Mouse (Mus musculus): ENCODE data around the gene Sla2. TPM values are rescaled to one million over a fixed set of nuclear protein-coding genes. Genes with fewer than 3 reads are reported as not detected.
"Not testable (repeated sequence)": the region's sequence is repeated elsewhere in the genome, so short reads cannot be mapped to it uniquely, and the experiment has no call there.

Gene Sla2
- polyA plus RNA-seq, 1 experiment from 2014 or later = 0.44 TPM

GRCm38 (mm10) chr2:156896384-156896914, 9.5 kb upstream of the Sla2 start:
- 82% methylated on average over 9 of the region's 9 CpGs for WGBS
- H3K27me3 ChIP-seq (ENCODE audit: control insufficient read depth, insufficient read depth, low read length) = no peaks in the 10 kb centered on the region
- H3K9me3 ChIP-seq (ENCODE audit: control insufficient read depth, low read length) = no peaks in the 10 kb centered on the region
- no peak overlapping the region for H3K4me3 ChIP-seq (ENCODE audit: low read depth, low read length)
- no peak overlapping the region for H3K9ac ChIP-seq (ENCODE audit: low read length)
- H3K4me2 ChIP-seq (ENCODE audit: low read depth) = no peak overlapping the region
- H3K27ac ChIP-seq (ENCODE audit: low read depth, low read length) = no peak overlapping the region
- H3K36me3 ChIP-seq (ENCODE audit: control insufficient read depth, insufficient read depth, low read length) = no peaks in the 10 kb centered on the region
- no peaks in the 10 kb centered on the region; the same call in 1 of the 2 replicates for H3K4me1 ChIP-seq (ENCODE audit: control insufficient read depth, insufficient read depth, low read length)
- ATAC-seq (ENCODE audit: insufficient read depth, low FRiP score, low TSS enrichment) (no peak), DNase-seq (ENCODE audit: low spot score) (no peak)

- no peaks in the 10 kb centered on the region for H3K27me3 ChIP-seq (ENCODE audit: control insufficient read depth, insufficient read depth, low read length)
- ATAC-seq (ENCODE audit: insufficient read depth, low FRiP score, low TSS enrichment) (no peak), DNase-seq (ENCODE audit: low spot score) (no peak)
- no peak overlapping the region for H3K4me3 ChIP-seq (ENCODE audit: low read depth, low read length)
- 86% methylated on average over 15 of the region's 15 CpGs for WGBS
- no peaks in the 10 kb centered on the region; the same call in 1 of the 2 replicates for H3K4me1 ChIP-seq (ENCODE audit: control insufficient read depth, insufficient read depth, low read length)
- no peaks in the 10 kb centered on the region for H3K36me3 ChIP-seq (ENCODE audit: control insufficient read depth, insufficient read depth, low read length)
- H3K9ac ChIP-seq (ENCODE audit: low read length) = no peak overlapping the region
- no peak overlapping the region for H3K4me2 ChIP-seq (ENCODE audit: low read depth)
- H3K27ac ChIP-seq (ENCODE audit: low read depth, low read length) = no peak overlapping the region
- no peaks in the 10 kb centered on the region for H3K9me3 ChIP-seq (ENCODE audit: control insufficient read depth, low read length)
Observed at GRCm38 (mm10) chr2:156894496-156895265, 7.7 kb upstream of the Sla2 start.

DNA sequence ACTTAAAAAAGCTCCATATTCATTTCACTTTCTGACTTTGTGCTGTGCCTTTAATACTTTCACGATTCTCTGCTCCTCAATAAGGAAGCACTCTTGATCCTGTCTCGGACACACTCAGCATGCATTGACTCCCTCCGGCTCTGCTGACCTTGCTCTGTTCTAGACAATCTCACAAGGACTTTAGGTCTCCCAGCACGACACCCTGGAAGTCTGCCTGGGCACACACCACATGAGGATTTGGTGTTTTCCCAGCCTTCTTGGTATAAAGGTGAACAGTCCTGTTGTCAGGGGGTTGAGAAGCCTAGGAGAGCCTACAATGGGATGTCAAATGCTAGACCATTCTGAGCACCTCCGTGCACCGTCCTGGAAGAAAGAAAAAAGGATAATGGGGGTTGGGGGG, 5.8 kb upstream of the Sla2 start:
- 83% methylated on average over 6 of the region's 6 CpGs for WGBS
- no peak overlapping the region for H3K4me2 ChIP-seq (ENCODE audit: low read depth)

DNA sequence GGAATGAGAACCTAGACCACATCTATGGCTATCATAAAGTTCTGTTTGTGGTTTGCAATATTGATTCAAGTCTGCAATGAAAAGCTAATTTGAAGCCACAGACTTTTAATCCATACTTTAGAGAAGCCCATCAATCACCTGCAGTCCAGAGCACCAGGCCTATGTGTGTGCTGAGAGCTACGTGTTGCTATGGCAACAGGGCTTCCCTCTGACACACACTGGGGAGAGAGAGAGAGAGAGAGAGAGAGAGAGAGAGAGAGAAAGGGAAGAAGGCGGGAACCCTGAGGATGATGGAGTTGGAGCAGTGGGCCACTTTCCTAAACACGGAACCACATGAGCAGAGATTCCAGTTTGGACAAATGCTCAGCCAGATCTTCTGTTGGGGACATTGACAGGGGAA, 5.2 kb upstream of the Sla2 start:
- H3K9me3 ChIP-seq (ENCODE audit: control insufficient read depth, low read length) = no peaks in the 10 kb centered on the region
- H3K9ac ChIP-seq (ENCODE audit: low read length) = no peak overlapping the region
- H3K4me1 ChIP-seq (ENCODE audit: control insufficient read depth, insufficient read depth, low read length) = no peaks in the 10 kb centered on the region; the same call in 1 of the 2 replicates
- no peaks in the 10 kb centered on the region for H3K27me3 ChIP-seq (ENCODE audit: control insufficient read depth, insufficient read depth, low read length)
- H3K4me2 ChIP-seq (ENCODE audit: low read depth) = no peak overlapping the region
- ATAC-seq (ENCODE audit: insufficient read depth, low FRiP score, low TSS enrichment) (no peak), DNase-seq (ENCODE audit: low spot score) (no peak)
- WGBS = 42% methylated on average over 3 of the region's 3 CpGs
- no peak overlapping the region for H3K27ac ChIP-seq (ENCODE audit: low read depth, low read length)
- no peak overlapping the region for H3K4me3 ChIP-seq (ENCODE audit: low read depth, low read length)
- no peaks in the 10 kb centered on the region for H3K36me3 ChIP-seq (ENCODE audit: control insufficient read depth, insufficient read depth, low read length)

More for the DNA sequence above, 5.8 kb upstream of the Sla2 start:
- ATAC-seq (ENCODE audit: insufficient read depth, low FRiP score, low TSS enrichment) (no peak), DNase-seq (ENCODE audit: low spot score) (no peak)
- Histone ChIP-seq H3K9ac (ENCODE audit: low read length) (no peak overlapping the region), H3K27me3 (ENCODE audit: control insufficient read depth, insufficient read depth, low read length) (no peaks in the 10 kb centered on the region), H3K4me3 (ENCODE audit: low read depth, low read length) (no peak overlapping the region), H3K27ac (ENCODE audit: low read depth, low read length) (no peak overlapping the region), H3K4me1 (ENCODE audit: control insufficient read depth, insufficient read depth, low read length) (no peaks in the 10 kb centered on the region; the same call in 1 of the 2 replicates), H3K9me3 (ENCODE audit: control insufficient read depth, low read length) (no peaks in the 10 kb centered on the region), H3K36me3 (ENCODE audit: control insufficient read depth, insufficient read depth, low read length) (no peaks in the 10 kb centered on the region)

DNA sequence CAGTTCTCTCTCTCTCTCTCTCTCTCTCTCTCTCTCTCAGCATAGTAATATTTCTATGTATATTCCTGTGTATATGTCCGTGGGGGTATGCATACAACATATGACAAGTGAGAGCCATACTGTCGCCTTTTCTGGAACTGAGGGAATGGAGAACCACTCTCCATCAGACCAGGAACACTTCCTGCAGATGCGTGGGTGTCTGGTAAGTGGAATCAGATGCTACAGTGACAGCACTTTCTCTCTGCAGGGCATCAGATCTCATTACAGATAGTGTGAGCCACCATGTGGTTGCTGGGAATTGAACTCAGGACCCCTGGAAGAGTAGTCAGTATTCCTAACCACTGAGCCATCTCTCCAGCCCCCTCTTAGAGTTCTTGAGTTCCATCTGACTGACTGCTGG, 1.5 kb upstream of the Sla2 start:
- H3K36me3 ChIP-seq (ENCODE audit: control insufficient read depth, insufficient read depth, low read length) = no peaks in the 10 kb centered on the region
- no peak overlapping the region for H3K4me2 ChIP-seq (ENCODE audit: low read depth)
- no peak overlapping the region for H3K27ac ChIP-seq (ENCODE audit: low read depth, low read length)
- 70% methylated on average over 3 of the region's 3 CpGs for WGBS
- no peaks in the 10 kb centered on the region for H3K9me3 ChIP-seq (ENCODE audit: control insufficient read depth, low read length)
- no peaks in the 10 kb centered on the region for H3K27me3 ChIP-seq (ENCODE audit: control insufficient read depth, insufficient read depth, low read length)
- H3K4me1 ChIP-seq (ENCODE audit: control insufficient read depth, insufficient read depth, low read length) = no peaks in the 10 kb centered on the region; the same call in 1 of the 2 replicates
- ATAC-seq (ENCODE audit: insufficient read depth, low FRiP score, low TSS enrichment) (no peak), DNase-seq (ENCODE audit: low spot score) (no peak)
- H3K4me3 ChIP-seq (ENCODE audit: low read depth, low read length) = no peak overlapping the region
- no peak overlapping the region for H3K9ac ChIP-seq (ENCODE audit: low read length)

GRCm38 (mm10) chr2:156886084-156886631, 834 bp downstream of the Sla2 start:
- DNase-seq (ENCODE audit: low spot score) = no peak
- Histone ChIP-seq H3K4me1 (ENCODE audit: control insufficient read depth, insufficient read depth, low read length) (no peaks in the 10 kb centered on the region), H3K36me3 (ENCODE audit: control insufficient read depth, insufficient read depth, low read length) (no peaks in the 10 kb centered on the region), H3K27me3 (ENCODE audit: control insufficient read depth, insufficient read depth, low read length) (no peaks in the 10 kb centered on the region), H3K4me2 (ENCODE audit: low read depth) (no peak overlapping the region), H3K4me3 (ENCODE audit: low read depth, low read length) (no peak overlapping the region), H3K27ac (ENCODE audit: low read depth, low read length) (no peak overlapping the region), H3K9ac (ENCODE audit: low read length) (no peak overlapping the region), H3K9me3 (ENCODE audit: control insufficient read depth, low read length) (no peaks in the 10 kb centered on the region)
- WGBS = 73% methylated on average over 10 of the region's 10 CpGs
- ATAC-seq (ENCODE audit: insufficient read depth, low FRiP score, low TSS enrichment) = no peak

DNA sequence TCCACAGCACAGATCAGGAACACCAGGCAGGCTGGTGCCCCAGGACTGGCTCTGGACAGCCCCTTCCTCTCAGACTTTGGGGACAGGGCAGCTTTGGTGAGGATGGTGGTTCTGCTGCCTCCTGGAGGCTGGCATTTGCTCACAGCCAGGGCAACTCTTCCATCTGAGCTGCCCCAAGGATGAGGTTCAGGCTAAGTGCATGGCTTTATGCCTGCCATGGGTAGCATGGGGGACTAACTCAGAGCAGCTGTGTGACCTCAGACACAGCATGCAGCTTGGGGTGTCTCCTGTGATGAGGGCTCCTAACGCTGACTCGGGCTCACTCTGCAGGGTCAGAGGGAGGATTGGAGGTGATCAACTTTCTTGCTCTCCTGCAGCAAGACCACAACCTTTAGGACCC, 1.3 kb downstream of the Sla2 start:
- WGBS = 73% methylated on average over 2 of the region's 2 CpGs
- ATAC-seq (ENCODE audit: insufficient read depth, low FRiP score, low TSS enrichment); DNase-seq (ENCODE audit: low spot score); H3K9me3 ChIP-seq (ENCODE audit: control insufficient read depth, low read length); H3K4me1 ChIP-seq (ENCODE audit: control insufficient read depth, insufficient read depth, low read length); H3K27me3 ChIP-seq (ENCODE audit: control insufficient read depth, insufficient read depth, low read length); H3K36me3 ChIP-seq (ENCODE audit: control insufficient read depth, insufficient read depth, low read length); H3K4me3 ChIP-seq (ENCODE audit: low read depth, low read length); H3K9ac ChIP-seq (ENCODE audit: low read length); H3K27ac ChIP-seq (ENCODE audit: low read depth, low read length); H3K4me2 ChIP-seq (ENCODE audit: low read depth): not testable (repeated sequence)

GRCm38 (mm10) chr2:156884396-156885211, 2.4 kb downstream of the Sla2 start:
- no peak overlapping the region for H3K9ac ChIP-seq (ENCODE audit: low read length)
- WGBS = 87% methylated on average over 10 of the region's 10 CpGs
- DNase-seq (ENCODE audit: low spot score) = no peak

More at GRCm38 (mm10) chr2:156884396-156885211, 2.4 kb downstream of the Sla2 start:
- Histone ChIP-seq H3K4me1 (ENCODE audit: control insufficient read depth, insufficient read depth, low read length) (no peaks in the 10 kb centered on the region), H3K27me3 (ENCODE audit: control insufficient read depth, insufficient read depth, low read length) (no peaks in the 10 kb centered on the region), H3K9me3 (ENCODE audit: control insufficient read depth, low read length) (no peaks in the 10 kb centered on the region), H3K27ac (ENCODE audit: low read depth, low read length) (no peak overlapping the region), H3K36me3 (ENCODE audit: control insufficient read depth, insufficient read depth, low read length) (no peaks in the 10 kb centered on the region), H3K4me2 (ENCODE audit: low read depth) (no peak overlapping the region), H3K4me3 (ENCODE audit: low read depth, low read length) (no peak overlapping the region)
- ATAC-seq (ENCODE audit: insufficient read depth, low FRiP score, low TSS enrichment) = no peak
